Mouse (Mus musculus): Measurements from ENCODE around the gene Palld. TPM values are rescaled to one million over a fixed set of nuclear protein-coding genes. Genes with fewer than 3 reads are reported as not detected.
A peak's percentile ranks its signal among the peaks of the same experiment; 100 is the strongest.

Palld gene
- total RNA-seq, 2 experiments from 2014 or later, result 311 to 316 TPM

DNA sequence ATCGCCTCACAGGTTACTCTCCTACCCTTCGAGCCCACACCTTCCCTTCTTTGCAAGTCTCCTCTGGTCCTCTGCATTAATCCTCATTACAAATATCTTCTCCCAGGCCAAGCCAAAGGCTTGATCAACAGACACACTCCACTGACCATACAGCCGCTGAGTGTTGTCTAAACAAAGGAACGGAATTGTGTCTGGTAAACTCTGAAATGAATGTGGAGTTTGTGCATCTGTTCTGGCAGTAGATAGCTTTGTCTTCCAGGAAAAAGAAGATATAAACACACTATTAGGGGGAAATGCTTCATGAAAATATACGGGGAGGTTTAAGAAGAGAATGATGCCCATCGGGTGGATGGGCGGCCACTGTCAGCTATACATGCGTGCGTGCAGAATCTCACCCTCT lies 180.3 kb downstream of the Palld start:
- DNase-seq, result no peak

DNA sequence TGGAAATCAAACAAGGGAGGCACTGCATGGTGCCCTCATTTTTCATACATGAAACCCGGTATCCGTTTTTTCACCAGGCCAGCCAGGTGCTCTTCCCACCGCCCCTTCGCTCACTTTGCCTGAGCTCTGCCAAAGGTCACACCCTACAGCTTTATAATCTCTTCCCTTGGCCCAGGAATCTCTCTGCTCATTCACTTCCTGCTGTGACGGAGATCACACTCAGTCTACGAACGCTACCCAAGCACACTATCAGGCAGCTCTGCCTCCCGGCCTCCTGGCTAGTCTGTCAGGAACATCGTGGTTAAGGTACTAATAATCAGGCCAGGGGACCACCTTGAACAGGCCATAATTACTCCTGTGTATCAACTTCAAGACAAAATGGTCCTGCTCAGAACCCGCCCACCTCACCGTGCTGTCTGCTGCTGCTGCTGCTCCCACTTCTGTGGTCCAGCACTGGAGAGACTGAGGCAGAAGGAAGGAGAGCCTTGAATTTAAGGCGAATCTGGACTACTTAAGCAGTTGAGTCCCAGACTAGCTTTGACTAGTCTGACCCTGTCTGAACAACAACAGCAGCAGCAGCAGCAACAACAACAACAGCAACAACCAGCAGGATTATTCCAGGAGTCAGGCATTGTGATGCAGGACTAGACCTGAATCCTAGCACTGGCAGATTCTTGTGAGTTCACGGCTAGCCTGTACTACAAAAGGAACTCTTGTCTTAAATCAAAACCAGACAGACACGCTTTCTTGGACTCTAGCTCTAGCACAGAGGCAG lies 187.0 kb downstream of the Palld start:
- DNase-seq, result no peak

DNA sequence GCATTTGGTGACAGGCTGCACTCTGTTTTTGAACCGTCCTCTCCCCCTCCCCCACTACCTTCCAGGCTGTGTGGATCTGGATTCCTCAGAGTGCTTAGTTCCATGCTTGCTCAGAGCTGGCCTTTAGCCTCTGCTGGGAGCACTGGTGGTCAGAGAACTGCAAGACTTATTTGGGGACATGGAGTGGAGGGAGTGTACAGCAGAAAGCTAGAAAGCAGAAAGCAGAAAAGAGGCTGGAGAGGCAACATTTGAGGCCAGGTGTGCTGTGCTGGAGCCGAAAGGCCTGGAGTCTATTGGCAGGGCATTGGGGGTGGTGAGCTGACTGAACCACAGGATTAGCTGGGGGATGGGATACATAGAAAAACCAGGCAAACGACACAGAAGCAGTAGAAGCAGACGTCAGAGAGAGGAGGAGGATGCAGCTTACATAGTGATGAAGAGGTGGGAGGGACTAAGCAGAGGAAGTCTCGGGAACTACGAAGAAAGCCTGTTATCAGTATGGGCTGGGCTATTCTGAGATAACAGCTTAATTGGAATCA lies 188.1 kb downstream of the Palld start:
- no peak for DNase-seq

DNA sequence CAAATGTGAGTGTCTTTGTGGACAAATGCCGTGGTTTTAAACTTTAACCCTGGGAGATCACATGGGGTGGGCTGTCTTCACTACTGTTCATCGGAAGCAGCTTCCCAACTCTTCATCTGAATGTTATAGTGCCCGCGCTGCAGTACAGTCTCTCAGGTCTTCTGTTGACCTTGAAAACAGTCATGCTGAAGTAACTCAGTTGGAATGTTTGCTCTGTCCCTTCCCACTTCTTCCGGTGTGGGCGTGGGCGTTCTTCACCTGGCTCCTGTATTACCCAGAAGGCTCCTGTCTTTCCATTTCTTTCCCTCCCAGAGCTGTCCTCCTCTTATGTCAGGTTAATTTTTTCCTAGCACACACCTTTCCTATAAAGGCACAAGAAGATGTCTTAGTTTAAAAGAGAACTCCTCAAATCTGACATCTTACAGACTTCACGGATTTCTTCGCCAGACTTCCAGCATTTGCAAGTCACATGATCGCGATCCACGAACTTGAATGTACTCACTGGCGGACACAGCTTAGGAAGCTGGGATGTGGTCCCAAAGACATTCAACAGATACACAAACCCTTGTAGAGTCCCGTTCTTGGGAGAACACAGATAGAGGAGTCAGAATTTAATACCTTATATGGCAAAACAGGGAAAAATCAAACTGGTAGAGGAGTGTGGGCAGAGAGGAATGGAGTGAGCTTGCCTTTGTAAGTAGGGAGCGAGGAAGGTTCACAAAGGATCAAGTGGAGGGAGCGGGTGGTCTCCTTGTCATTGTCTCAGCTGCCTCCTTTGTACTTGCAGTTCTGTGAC lies 189.1 kb downstream of the Palld start:
- no peak for DNase-seq

DNA sequence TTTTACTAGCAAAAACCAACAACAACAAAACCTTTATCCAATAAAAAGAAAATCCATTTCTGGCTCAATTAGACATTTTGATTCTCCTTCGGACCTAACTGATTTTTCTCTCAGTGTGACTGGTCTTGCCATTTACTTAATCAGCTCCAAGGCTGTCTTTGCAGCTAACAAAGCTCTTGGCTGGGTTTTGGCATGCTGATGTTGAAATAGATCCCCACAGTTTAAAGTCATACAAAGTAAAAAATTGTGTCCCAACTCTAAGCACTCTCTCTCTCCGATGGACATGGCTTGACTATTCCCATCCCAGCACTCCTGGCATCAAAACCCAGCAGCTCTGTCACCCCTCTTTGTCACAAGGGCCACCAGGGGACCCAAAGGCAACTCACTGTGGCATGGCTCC lies 190.1 kb downstream of the Palld start:
- no peak for DNase-seq

DNA sequence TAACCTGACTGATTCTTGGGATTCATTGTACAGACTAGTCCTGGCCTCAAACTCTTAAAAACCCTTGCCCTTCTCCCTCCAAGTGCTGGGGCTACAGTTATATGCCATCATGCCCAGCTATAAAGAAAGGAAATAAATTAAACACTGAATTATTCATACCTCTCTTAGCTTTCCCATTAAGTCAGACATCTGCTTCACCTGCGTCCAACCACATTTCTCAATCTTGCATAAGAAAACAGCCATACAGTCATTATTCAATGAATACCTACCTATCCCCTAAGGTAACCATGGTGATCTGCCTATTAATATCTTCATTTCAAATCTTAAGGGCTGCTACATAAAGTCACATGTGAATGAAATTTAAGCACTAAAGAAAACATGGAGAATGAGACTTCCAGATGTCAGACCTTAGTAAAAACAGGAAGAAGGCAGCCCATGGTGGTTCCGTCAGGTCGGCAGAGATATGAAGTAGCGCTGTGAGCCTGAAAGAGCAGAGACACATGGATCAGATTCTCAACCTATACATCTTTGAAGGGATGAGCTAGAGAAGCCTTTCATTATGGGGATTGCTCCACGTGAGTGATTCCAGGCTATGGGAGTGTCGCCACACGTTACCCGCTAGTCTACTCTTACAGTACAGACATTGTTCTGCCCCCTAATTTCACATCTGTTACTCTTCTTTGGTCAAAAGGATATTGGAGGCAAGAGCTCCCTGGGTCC lies 193.7 kb downstream of the Palld start:
- no peak for DNase-seq

DNA sequence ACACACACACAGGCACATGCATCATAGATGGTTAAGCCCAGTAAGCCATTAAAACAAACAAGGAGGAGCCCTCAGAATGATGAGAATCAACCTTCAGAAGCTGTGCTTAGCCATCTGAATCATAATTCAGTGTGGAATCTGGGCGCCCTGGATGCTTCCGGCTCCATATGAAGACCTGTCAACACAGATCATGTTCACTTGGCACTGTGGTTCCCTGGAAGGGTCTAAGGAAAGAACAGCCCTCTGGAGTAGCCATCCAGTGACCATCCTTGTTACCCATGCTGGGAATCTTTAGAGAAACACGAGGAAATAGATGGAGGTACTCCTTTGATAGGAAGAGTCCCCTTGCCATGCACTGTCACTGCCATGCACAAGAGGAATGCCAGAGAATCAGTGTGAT lies 197.0 kb downstream of the Palld start:
- no peak for DNase-seq

DNA sequence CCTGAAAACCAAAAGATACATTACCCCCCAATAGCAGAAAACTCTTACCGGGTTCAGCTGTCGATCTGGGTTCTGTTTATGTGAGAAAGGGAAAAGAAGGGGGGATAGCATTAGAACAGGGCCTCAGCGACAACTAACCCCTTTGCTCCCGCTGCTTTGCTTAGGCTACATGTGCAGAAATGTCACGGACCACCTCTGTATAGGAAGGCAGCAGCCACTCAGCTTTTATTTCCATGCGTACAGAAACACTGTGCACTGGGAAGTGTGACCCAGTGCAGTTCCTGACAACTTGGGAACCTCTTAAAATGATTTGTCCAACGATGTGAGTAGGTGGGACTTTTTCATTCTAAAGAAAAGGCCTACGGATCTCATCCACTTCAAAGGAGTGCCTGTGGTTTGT lies 200.4 kb downstream of the Palld start:
- DNase-seq, result no peak

DNA sequence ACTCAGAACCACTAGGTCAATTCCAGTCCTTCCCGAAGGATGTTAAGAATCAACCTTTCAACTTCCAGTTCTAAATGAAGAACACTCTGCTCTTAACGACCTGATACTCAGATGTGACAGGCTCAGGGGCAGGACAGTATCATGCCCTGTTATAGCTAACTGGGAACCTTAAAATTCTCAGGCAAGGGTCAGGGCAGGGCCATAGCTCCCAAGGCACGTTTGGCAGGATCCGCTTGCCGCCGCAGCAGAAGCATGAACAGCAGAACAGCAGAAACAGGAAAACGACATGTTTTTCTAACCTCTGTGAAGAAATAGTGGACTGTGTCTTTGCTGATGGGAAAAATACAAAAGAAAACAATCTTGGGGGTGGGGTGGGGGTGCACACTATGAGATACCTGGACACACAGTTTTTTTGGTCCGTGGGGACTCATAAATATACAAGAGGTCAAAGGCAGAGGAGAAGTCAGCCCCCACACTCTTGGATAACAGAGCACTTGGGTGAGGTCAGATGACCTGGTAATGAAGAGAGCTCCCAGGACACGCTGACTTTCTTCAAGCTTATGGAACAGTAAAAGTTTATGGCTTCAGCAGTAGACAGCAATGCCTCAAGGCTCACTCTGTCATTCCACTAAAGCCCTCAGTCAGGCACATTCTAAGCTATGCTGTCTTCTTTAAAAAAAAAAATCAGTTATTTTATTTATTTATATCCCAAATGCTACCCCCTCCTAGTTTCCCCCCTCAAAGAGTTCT lies 201.4 kb downstream of the Palld start:
- no peak for DNase-seq

DNA sequence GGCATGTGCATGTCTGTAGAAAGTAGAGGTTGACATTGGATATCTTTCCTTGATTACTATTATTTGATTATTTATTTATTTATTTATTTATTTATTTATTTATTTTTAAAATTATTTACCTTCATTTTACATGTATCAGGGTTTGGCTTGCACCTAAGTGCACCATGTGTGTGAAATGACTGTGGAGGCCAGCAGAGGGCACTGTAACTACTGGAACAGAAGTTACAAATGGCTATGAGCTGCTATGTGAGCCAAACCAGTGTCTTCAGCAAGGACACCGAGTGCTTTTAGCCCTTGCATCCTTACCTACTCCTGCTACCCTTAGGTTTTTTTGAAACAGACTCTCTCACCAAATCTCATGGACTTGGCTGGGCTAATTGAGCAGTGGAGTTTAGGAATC lies 202.2 kb downstream of the Palld start:
- peak; percentile 37 for DNase-seq

DNA sequence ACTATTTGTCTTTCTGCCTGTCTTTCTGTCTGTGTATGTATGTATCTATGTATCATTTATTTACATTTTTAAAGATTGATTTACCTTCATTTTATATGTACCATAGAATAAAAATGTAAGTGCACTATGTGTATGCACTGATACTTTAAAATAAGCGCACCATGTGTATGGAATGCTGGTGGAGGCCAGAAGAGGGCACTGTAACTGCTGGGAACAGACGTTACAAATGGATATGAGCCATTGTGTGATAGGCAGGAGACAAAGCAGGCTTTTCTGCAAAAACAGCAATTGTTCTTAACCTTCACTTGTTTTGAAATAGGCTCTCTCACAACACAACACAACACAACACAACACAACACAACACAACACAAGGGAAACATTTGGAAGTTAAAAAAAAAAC lies 203.5 kb downstream of the Palld start:
- no peak for DNase-seq

DNA sequence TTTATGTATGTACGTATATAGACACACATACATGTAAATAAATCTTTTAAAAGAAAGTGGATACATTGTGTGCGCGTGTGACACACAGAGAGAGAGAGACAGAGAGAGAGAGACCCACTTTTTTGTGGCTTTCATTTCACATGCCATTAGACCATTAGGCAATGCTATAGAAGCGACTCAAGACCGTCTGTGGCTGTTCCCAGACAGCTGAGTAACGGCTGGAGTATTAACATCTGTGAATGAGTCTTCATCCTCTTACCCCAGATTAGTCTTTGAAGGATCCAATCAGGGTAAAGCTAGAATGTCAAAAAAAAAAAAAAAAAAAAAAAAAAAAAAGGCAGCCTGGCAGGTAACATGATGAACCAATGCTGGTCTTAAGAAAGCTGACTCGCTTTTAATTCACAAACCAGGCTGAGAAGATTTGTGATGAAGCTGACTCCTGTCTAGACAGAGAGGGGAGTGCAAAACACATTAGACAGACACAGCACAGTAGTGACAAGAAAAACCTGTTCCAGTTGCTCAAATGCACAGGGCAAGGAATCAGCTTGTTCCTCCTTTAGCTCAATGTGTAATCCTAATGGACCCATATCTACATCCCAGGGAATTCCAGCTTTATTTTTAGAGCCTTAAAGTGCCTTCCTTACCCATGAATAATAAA lies 204.6 kb downstream of the Palld start:
- DNase-seq, result no peak

DNA sequence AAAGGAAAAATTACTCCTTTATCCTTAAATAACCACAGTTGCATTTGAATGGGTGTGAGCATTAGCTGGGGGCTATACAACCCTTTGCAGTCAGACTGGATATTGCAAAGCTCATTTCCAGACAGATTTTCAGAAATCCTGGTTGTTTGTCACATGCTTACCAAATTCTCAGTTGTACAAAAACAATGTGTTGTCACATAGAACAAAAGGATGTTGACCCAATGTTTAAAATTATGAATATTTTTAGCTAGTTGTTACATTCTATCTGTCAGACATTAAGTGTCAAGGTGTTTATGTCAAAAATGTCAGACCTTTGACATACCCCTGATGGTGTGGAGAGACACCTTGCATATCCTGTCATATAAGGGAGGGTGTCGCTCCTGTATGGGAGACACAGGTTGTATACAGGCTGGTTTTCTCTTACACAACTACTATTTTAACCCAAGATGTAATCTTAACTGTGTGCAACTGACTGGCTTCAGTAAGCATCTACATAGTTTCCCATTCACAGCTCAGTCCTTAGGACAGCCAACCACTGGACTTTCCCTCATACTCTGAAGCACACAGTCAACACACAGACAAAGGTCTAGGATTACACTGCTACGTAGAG lies 205.5 kb downstream of the Palld start:
- DNase-seq, result no peak

DNA sequence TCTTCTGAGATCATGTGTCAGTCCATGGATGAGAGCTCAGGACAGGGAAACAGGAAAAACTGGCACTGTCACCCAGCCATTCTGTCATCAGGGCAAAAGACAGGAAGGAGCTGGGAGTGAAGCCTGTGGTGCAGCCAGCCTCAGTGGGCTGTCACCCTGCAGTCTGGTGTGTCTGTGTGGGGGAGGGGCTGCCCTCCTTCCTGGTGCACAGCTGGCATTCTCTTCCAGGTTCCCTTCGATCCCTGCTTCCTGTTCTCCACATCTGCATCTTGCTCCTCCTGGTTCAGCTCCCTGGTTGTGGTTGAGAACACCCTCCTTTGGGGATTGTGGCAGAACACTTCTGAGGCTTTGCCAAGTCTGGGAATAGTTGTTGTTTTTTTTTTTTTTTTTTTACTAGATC lies 207.1 kb downstream of the Palld start:
- no peak for DNase-seq

DNA sequence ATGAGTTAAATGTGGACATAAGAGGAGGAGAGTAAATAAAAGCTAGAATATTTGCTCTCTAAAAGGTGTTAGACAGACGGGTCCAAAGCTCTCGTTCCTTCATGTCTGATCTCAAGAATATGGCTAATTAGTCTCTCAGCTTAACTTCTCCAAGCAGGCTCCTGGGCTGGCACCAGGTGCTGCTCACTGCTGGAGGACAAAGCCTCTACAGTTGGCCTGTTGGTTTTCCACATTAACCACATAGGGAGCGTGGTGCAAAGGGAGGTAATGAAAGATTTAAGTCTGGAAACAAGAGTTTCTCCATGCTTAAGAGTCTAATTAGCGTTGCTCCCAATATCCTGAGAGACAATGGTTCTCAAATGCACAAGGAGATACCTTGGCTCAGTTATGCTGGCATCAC lies 209.6 kb downstream of the Palld start:
- DNase-seq, result no peak

DNA sequence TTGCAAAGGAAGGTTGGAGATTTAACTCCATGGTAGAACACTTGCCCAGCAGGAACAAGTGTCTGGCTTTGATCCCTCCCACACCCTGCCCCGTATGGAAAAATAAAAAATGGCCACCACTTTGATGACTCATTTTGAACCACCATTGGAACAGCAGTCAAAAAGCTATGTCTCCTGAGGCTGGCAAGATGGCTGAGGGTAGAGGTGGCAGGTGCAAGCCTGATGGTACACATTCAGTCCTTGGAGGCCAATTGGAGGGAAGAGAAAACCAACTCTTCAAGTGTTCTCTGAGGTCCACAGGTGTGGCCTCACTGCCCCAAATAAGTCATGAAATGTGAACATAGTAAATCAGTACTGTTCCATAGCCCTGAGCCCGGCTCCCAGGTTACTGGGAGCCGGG lies 210.4 kb downstream of the Palld start:
- DNase-seq, result no peak

DNA sequence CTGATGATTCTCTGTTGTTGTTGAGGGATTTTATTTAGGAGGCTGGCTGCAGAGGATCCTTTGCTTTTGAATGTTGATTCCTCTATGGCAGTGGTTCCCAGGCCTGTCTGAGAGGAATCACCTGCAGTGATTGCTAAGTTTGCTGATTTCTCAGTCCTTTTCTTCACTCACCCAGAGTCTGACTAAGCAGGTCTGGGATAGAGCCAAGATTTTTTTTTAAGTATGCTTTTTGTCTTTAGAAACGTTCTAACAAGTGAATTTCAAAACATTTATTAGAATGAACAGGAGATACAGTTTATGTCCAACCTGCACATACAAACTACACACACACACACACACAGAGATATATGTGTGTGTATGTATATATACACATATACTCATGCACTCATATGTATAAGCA lies 211.1 kb downstream of the Palld start:
- DNase-seq, result no peak

DNA sequence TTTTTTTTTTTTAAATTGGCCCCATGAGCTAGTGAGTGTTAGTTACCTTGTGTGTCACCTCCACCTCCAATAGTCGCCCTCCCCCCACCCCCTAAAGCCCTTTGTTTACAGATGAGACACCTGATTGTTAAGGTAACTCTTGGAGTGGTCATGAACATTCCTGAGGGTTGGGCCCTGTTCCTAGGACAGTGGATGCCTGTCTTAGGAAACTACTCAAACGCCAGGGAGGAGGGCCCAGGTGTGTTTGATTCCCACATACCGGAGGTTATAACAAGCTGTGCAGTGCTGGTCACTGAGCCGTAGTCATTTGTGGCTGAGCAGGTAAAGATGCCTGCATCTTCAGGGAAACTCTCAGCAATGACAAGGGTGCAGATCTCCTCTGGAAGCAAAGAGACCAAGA lies 215.4 kb downstream of the Palld start:
- DNase-seq, result no peak

DNA sequence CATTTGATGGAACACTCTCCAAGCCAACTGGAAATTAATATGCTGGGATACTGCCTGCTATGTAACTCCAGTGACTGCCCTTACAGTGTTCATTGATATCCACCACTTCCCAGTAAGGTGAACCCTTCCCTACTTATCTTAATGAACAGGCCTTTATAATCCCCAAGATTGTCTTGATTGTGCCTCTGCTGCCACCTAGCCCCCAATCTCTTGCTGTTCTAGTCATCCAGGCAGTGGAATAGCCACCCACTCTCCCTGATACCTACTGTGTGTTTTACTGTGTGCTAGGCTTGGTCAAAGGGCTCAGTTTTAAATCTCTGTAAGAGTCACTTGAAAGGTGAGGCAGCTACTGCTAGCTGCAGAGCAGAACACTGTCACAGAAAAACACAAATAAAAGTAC lies 216.2 kb downstream of the Palld start:
- DNase-seq, result no peak

DNA sequence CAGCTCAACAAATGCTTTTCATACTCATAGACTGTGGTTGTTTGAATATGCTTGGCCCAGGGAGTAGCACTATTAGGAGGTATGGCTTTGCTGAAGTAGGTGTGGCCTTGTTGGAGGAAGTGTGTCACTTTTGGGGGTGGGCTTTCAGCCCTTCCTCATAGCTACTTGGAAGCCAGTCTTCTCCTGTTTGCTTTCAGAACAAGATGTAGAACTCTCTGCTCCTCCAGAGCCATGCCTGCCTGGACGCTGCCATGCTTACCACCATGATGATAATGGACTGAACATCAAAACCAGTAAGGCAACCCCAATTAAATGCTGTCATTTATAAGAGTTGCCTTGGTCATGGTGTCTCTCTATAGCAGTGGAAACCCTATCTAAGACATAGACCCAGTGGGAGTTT lies 217.2 kb downstream of the Palld start:
- no peak for DNase-seq

DNA sequence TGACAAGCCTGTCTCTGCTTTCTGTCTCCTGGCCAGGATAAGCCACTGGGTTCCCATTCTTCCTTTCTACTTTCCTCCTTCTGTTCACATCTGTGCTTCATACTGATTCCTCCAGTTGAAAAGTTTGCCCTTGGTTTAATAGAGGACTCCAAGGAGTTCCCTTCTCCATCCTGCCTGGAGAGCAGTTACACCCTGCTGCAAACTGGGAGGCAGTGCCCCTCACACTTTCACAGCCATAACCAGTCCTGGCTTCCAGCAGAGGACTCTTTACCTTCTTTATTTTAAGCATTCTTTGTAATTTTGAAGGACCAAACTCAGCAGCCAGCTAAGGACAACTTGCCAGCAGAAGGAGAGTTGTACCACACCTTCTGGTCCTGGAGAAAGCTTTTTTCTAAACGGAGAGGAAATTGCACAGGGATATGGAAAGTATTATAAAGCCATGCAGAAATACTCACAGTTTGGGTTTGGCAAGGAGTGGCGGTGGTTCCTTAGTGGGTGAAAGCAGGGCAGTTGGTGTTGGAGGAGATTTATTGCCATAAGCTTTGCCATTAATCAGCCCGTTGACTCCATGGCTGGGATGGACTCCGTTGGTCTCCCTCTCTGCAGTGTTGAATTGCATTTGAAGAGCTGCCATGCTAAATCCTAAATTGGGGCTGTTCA lies 218.1 kb downstream of the Palld start:
- no peak for DNase-seq
